Mouse (Mus musculus) adipose tissue, adult 10 weeks (tissue): ENCODE data around the gene Gm17949. TPM values are rescaled to one million over a fixed set of nuclear protein-coding genes. Genes with fewer than 3 reads are reported as not detected.

Source experiments
- polyA plus RNA-seq: library from polyadenylated mRNA; stranded (reverse); fragments of 350-450 nt; fragmentation: Illumina TruSeq; extraction: RNeasy Lipid Tissue Mini Kit (QIAGEN cat#74804); gene quantifications from one replicate; pipeline ENCODE4 v1.2.3, GENCODE M21; 2014; ENCODE audit warnings: low read depth, low replicate concordance

The Gm17949 gene
- polyA plus RNA-seq: 0.53 TPM

DNA sequence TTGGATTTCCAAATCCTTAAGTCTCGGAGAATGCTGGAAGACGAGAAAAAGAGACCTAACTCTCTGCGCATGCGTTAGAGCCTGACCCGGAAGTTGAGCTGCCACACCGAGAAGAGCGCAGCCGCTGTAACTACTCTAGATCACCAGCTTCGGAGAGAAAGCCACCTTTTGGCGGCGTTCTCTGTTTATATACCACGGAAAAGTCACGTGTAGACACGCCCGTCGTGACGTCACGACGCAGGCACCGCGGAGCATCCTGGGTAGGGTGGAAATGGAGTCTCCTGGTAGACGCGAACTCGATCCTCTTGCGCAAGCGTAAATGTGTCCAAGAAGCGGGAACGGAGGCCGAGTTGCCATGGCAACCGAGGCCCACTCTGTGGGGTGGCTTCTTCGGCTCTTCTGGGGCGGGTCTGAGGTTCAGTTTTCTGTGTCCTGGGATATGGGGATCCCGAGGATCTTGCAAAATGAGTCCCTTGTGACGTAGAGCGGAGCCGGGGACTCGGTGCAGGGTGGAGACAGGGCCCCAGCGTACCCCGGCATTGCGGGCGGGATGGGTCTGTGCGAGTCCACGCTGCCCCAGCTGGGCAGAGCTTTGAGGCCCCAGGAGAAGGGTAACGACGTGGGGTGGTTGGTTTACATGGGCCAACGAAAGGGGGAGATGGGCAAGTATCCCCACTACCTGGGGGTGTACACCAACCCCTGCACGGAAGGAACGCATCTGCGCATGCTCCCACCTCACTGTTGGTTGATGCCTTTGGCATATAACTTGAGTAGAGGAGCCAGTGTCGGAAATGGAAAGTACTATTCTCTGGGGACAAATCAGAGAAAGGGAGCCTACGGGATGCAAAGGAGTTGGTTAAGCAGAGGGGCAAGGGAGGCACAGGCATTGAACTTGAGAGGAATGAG lies at the start of gene Gm17949, which contains the start of gene Gtf2f1:
Gm17949 (plus strand) TSS at position 234 of the 906 bp plus-strand sequence.
Gtf2f1 (minus strand) TSS at position 53 of the 906 bp plus-strand sequence.

DNA sequence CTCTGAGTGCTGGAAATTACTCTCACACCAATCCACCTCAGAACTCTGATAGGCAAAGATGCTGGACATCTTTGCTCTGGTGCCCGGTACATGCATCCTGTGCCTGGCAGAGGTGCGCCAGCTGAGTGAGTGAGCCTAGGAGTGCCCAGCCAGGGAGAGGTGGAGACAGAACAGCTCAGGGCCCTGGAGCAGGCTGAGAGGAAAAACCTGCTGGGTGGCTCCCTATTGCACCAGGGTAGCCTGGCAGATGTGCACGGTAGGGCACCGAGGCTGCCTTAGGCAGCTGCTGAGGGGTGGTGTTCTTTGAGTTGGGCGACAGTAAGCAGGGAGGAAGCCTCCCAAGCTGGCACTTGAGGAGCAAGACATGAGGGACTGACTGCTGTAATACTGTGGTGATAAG lies 29.3 kb upstream of the Gm17949 start, which contains the start of gene Acer1:
Acer1 (minus strand) TSS at position 114 of the 400 bp plus-strand sequence.

DNA sequence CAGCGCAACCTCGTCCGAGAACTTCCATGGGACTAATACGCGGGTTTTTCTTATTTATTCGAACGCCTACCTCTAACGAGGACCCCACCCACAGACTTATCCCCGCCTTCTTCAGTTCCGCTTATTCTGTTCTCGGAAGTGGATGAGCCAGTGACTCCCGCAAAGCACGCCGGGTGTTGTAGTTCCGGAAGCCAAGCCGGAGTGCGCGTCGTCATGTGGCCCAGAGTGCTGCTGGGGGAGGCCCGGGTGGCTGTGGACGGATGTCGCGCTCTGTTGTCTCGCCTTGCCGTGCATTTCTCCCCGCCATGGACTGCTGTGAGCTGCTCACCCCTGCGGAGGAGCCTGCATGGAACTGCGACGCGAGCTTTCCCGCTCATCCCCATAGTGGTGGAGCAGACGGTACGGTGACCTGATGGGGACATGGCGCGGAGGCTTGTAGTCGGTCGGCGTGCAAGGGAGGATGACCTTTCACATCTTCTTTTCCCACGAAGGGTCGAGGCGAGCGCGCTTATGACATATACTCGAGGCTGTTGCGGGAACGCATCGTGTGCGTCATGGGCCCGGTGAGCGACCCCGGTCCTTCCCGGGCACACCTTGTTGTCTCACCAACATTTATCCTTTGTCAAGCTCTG lies 21.0 kb upstream of the Gm17949 start, which contains the start of gene Clpp:
Clpp (plus strand) TSS at position 191 of the 632 bp plus-strand sequence.

DNA sequence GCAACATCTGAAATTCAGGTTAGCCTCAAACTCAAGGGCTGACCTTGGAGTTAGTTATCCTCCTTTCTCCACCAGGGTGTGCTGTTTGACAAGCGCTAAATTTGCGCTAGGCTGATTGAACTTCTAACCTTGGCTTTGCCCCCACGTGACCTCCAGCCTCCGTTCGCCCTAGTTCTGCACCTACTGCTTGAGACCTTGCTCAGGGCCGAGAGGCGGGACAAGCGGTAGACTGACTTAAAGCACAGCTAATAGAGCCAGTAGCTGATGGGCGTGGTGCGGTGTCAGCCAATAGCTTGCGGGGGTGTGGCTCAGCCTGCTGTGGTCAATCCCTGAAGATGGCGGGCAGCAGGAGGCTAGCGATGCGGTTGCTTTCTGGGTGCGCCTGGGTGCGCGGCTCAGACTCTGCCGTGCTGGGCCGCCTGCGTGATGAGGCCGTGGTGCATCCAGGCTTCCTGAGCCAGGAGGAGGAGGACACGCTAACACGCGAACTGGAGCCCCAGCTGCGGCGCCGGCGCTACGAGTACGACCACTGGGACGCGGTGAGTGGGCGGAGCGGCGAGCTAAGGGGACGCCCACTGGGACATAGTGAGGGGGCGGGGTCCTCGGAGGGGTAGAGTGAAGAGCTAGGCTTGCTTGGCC lies 14.1 kb upstream of the Gm17949 start, which contains the start of gene Alkbh7:
Alkbh7 (plus strand) TSS at position 311 of the 639 bp plus-strand sequence.

DNA sequence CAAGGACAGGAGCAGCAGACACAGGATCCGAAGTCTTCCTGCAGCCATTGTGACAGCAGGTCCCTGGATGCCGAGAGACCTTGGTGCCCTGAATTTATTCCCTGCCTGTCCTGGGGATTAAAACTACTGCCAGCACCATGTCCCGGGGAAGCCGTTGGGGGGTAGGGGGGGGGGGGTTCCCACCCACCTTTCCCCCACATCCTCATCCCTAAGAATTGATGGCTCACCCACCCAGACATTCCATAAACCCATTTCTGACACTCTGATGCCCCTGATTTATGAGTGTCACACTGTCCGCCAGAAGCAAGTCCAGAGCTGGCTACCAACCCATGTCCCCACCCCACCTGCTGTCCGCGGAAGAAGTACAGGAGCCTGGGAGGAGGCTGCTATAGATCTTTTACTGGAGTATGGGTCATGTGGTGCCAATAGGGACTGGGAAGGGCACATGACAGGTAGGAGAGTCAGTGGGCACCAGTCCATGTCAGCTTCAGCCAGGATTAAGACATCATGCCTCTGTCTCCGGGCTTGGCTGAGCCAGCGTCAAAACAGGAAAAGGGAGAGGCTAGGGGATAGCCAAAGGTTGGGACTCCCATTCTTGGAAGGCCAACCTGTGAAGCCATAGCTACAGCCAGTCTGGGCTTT lies 11.2 kb upstream of the Gm17949 start, which contains the start of gene Pspn:
Pspn (minus strand) TSS at position 51 of the 642 bp plus-strand sequence.

DNA sequence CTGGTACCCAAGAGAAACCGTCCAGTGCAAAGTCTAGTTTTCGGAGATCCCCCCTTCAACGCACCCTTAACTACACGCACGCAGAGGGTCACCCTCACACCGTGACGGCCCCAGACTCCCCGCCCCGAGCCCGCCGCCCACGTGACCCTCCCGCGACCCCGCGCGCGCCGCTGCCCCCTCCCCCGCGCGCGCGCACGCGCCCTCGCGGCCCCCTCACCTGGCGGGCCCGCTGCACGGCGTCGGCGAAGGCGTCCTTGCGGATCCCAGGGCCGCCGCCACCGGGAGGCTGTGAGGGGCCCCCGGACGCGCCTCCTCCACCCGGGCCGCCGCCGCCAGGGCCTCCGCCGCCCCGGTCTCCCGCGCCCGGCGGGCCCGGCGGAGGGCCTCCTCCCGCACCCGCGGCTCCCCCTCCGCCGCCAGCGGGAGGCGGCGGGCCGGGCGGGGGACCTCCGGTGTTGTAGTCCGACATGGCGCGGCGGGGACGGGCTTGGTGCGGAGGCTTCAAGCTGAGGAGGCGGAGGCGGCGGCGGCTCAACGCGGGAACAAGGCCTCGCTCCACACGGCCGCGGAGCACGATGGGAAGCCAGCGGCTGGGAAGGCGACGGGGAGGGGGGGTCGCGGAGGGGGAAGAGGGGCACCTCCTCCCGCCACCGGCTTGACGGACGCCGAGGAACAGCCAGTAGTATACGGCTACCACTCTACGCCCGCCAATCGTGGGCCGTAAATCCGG lies 19.8 kb downstream of the Gm17949 start, which contains the start of gene Khsrp:
Khsrp (minus strand) TSS at position 592 of the 730 bp plus-strand sequence.

DNA sequence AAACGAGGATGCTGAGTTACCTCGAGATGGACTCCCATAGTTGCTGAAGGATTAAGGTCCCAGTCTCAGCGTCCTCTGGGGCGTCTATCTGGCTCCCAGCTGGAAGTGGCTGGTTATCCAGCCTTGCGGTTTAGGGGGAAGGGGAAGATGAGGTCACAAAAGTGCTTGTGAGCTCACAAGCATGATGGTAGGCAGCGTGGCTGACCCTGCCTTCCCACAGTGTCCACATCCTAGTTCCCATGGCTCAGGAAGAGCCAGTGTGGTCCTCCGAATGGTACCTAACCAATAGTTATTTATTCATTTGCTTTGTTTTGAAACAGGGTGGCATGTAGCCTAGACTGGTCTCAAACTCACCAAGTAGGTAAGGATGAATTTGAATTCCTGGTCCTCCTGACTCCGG lies 30.3 kb downstream of the Gm17949 start, which contains the start of gene Slc25a41:
Slc25a41 (minus strand) TSS at position 101 of the 400 bp plus-strand sequence.

DNA sequence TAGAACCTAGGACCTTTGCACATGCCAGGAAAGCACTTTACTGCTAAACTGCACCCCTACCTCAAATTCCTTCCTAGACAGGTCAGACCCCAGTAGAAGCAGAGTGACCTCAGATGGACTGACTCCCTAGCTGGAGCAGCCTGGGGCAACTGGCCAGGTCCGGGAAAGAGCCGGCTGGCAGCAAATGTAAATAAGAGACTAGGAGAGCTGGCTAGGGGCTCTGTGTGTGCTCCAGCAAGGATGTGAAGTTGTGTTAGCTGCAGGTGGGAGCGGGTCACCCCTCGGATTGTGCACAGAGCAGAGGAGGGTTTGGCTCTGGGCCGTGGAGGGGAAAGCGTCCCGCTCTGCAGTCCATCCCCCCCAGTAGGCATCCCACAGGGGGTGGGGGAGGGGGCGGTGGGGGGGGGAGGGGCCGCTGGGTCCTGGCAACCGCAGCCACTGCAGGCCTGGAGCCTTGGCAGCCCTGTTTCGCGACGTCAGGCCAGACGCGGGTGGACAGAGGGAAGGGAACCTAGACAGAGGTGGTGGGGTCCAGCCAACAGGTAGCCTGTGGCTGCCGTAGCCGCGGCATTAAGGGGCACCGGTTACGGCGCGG lies 47.7 kb downstream of the Gm17949 start, which contains the start of gene Crb3:
Crb3 (plus strand) TSS at position 215 of the 595 bp plus-strand sequence.

DNA sequence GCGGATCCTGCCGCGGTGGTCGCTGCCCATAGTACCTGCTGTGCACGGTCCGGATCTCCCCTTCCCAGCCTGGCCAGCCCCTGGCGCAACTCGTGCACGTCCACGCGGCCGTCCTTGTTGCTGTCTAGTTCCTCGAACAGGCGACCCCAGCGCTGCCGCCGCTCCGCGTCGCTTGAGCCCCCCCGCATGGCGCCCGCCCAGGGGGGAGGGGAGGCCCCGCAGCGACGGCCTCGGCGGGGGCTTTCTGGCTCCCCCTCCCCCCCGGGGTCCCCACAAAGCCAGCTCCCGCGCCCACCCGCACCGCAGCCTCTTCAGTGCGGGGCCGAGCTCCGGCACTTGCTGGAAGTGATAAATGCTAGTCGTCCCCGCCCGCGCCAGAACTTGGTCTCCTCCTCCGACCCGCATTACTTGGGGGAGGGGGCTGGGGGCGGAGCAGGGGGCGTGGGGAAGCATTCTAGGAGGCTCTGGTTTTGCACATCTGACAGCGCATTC lies 48.3 kb downstream of the Gm17949 start, which contains the start of gene Slc25a23:
Slc25a23 (minus strand) TSS at position 378 of the 492 bp plus-strand sequence.

Other genes starting within 250 kb of the Gm17949 start
- 27.7 TPM for gene Dus3l, start 246.7 kb upstream of the Gm17949 start, polyA plus RNA-seq
- 3.3 TPM for gene Prr22, start 241.2 kb upstream of the Gm17949 start, polyA plus RNA-seq
- 12.6 TPM for gene Rfx2, start 180.5 kb upstream of the Gm17949 start, polyA plus RNA-seq
- gene Acsbg2, start 137.0 kb upstream of the Gm17949 start, polyA plus RNA-seq: 4.8 TPM
- gene 1700061G19Rik, start 136.0 kb upstream of the Gm17949 start, polyA plus RNA-seq: 1.8 TPM
- 23.0 TPM for gene Mllt1, start 76.1 kb upstream of the Gm17949 start, polyA plus RNA-seq
- not detected for gene Acer1, start 29.3 kb upstream of the Gm17949 start, polyA plus RNA-seq
- gene Clpp, start 21.2 kb upstream of the Gm17949 start, polyA plus RNA-seq: 74.2 TPM
- 21.7 TPM for gene Alkbh7, start 14.1 kb upstream of the Gm17949 start, polyA plus RNA-seq
- gene Pspn, start 11.5 kb upstream of the Gm17949 start, polyA plus RNA-seq: not detected
- gene Gtf2f1, start 181 bp upstream of the Gm17949 start, polyA plus RNA-seq: 54.6 TPM
- gene Khsrp, start 20.1 kb downstream of the Gm17949 start, polyA plus RNA-seq: 48.9 TPM
- 0.43 TPM for gene Slc25a41, start 30.2 kb downstream of the Gm17949 start, polyA plus RNA-seq
- gene Crb3, start 47.6 kb downstream of the Gm17949 start, polyA plus RNA-seq: 30.2 TPM
- 57.3 TPM for gene Slc25a23, start 48.4 kb downstream of the Gm17949 start, polyA plus RNA-seq
- gene Dennd1c, start 67.0 kb downstream of the Gm17949 start, polyA plus RNA-seq: 4.7 TPM
- 2.8 TPM for gene Tubb4a, start 76.3 kb downstream of the Gm17949 start, polyA plus RNA-seq
- not detected for gene Tnfsf9, start 93.9 kb downstream of the Gm17949 start, polyA plus RNA-seq
- not detected for gene Cd70, start 138.3 kb downstream of the Gm17949 start, polyA plus RNA-seq
- 0.69 TPM for gene Tnfsf14, start 182.7 kb downstream of the Gm17949 start, polyA plus RNA-seq
- 356 TPM for gene C3, start 216.7 kb downstream of the Gm17949 start, polyA plus RNA-seq
- gene Gpr108, start 237.0 kb downstream of the Gm17949 start, polyA plus RNA-seq: 53.9 TPM
- 42.5 TPM for gene Trip10, start 238.0 kb downstream of the Gm17949 start, polyA plus RNA-seq